Mouse (Mus musculus) adipose tissue, adult 10 weeks (tissue): ENCODE measurements around the gene Tada2b. TPM values are rescaled to one million over a fixed set of nuclear protein-coding genes. Genes with fewer than 3 reads are reported as not detected.

Source experiments
- polyA plus RNA-seq: library from polyadenylated mRNA; stranded (reverse); fragments of 350-450 nt; fragmentation: Illumina TruSeq; extraction: RNeasy Lipid Tissue Mini Kit (QIAGEN cat#74804); gene quantifications from one replicate; pipeline ENCODE4 v1.2.3, GENCODE M21; 2014; ENCODE audit warnings: low read depth, low replicate concordance

Gene Tada2b
- 19.7 TPM for polyA plus RNA-seq

GRCm38 (mm10) chr5:36484171-36484990 is at the start of gene Tada2b, which contains the start of gene Ccdc96:
Tada2b (minus strand) TSS chr5:36484285.
Ccdc96 (plus strand) TSS chr5:36484588.

GRCm38 (mm10) chr5:36464709-36465661 is 19.1 kb downstream of the Tada2b start, which contains the start of gene Grpel1:
Grpel1 (plus strand) TSS chr5:36464998.

Other genes starting within 250 kb of the Tada2b start
- gene Sorcs2, start 86.1 kb downstream of the Tada2b start, polyA plus RNA-seq: 13.1 TPM
- 25.5 TPM for gene Grpel1, start 19.3 kb downstream of the Tada2b start, polyA plus RNA-seq
- 2.9 TPM for gene Ccdc96, start 303 bp upstream of the Tada2b start, polyA plus RNA-seq
- gene Tbc1d14, start 109.0 kb upstream of the Tada2b start, polyA plus RNA-seq: 51.8 TPM
- 37.7 TPM for gene D5Ertd579e, start 211.7 kb upstream of the Tada2b start, polyA plus RNA-seq